Mouse (Mus musculus): Measurements from ENCODE around the gene Ltb4r1. TPM values are rescaled to one million over a fixed set of nuclear protein-coding genes. Genes with fewer than 3 reads are reported as not detected.

The Ltb4r1 gene
- polyA plus RNA-seq, 1 experiment from 2014 or later: not detected

- Histone ChIP-seq H3K4me2 (no peak overlapping the region), H3K9me3 (replicated peaks) (no peaks in the 10 kb centered on the region), H3K36me3 (ENCODE audit: poor library complexity, severe bottlenecking) (no peaks in the 10 kb centered on the region), H3K4me3 (no peak overlapping the region), H3K27me3 (peaks cover 44% of the 10 kb centered on the region), H3K27ac (no peak overlapping the region), H3K4me1 (peaks cover 6% of the 10 kb centered on the region; the same call in 1 of the 2 replicates), H3K9ac (no peak overlapping the region)
- ATAC-seq: no peak
- WGBS: 53% methylated on average over 3 of the region's 3 CpGs
Observed at GRCm38 (mm10) chr14:55777176-55777575, 11.4 kb downstream of the Ltb4r1 start.

- H3K4me2 ChIP-seq: no peak overlapping the region
- H3K9me3 ChIP-seq (replicated peaks): no peaks in the 10 kb centered on the region
- 88% methylated on average over 11 of the region's 11 CpGs for WGBS
- H3K4me1 ChIP-seq: peaks cover 6% of the 10 kb centered on the region; the same call in 1 of the 2 replicates
- H3K27me3 ChIP-seq: peaks cover 51% of the 10 kb centered on the region
- no peak for ATAC-seq
- H3K36me3 ChIP-seq (ENCODE audit: poor library complexity, severe bottlenecking): no peaks in the 10 kb centered on the region
- H3K9ac ChIP-seq: no peak overlapping the region
- H3K4me3 ChIP-seq: no peak overlapping the region
- H3K27ac ChIP-seq: no peak overlapping the region
Observed at GRCm38 (mm10) chr14:55777806-55778205, 12.0 kb downstream of the Ltb4r1 start.

GRCm38 (mm10) chr14:55778686-55779085 lies 12.9 kb downstream of the Ltb4r1 start:
- H3K27ac ChIP-seq: no peak overlapping the region
- H3K36me3 ChIP-seq (ENCODE audit: poor library complexity, severe bottlenecking): no peaks in the 10 kb centered on the region
- no peaks in the 10 kb centered on the region for H3K9me3 ChIP-seq (replicated peaks)
- no peak overlapping the region for H3K4me3 ChIP-seq
- whole genome bisulfite sequencing: 93% methylated on average over 15 of the region's 15 CpGs
- no peak overlapping the region for H3K4me2 ChIP-seq
- ATAC-seq: no peak
- H3K27me3 ChIP-seq: peaks cover 53% of the 10 kb centered on the region
- H3K4me1 ChIP-seq: peaks cover 13% of the 10 kb centered on the region
- no peak overlapping the region for H3K9ac ChIP-seq

GRCm38 (mm10) chr14:55779656-55780055 lies 13.9 kb downstream of the Ltb4r1 start:
- H3K9ac ChIP-seq: no peak overlapping the region
- H3K36me3 ChIP-seq (ENCODE audit: poor library complexity, severe bottlenecking): no peaks in the 10 kb centered on the region
- peaks cover 57% of the 10 kb centered on the region for H3K27me3 ChIP-seq
- no peak for ATAC-seq
- no peaks in the 10 kb centered on the region for H3K9me3 ChIP-seq (replicated peaks)
- H3K4me1 ChIP-seq: peaks cover 16% of the 10 kb centered on the region
- no peak overlapping the region for H3K4me2 ChIP-seq
- no peak overlapping the region for H3K27ac ChIP-seq
- H3K4me3 ChIP-seq: no peak overlapping the region
- WGBS: 66% methylated on average over 16 of the region's 16 CpGs

- H3K9ac ChIP-seq: no peak overlapping the region
- H3K27me3 ChIP-seq: peaks cover 62% of the 10 kb centered on the region
- 81% methylated on average over 11 of the region's 11 CpGs for WGBS
- no peak; the same call in 1 of the 2 replicates for ATAC-seq
- no peak overlapping the region for H3K4me3 ChIP-seq
- H3K4me1 ChIP-seq: peaks cover 16% of the 10 kb centered on the region
- H3K4me2 ChIP-seq: no peak overlapping the region
- no peak overlapping the region for H3K27ac ChIP-seq
- no peaks in the 10 kb centered on the region for H3K36me3 ChIP-seq (ENCODE audit: poor library complexity, severe bottlenecking)
- H3K9me3 ChIP-seq (replicated peaks): no peaks in the 10 kb centered on the region
Observed at GRCm38 (mm10) chr14:55780736-55781135, 15.0 kb downstream of the Ltb4r1 start.

- Histone ChIP-seq H3K4me2 (peak overlapping the region; percentile 43), H3K27ac (no peak overlapping the region), H3K9ac (no peak overlapping the region), H3K4me1 (peaks cover 16% of the 10 kb centered on the region), H3K4me3 (no peak overlapping the region), H3K27me3 (peaks cover 68% of the 10 kb centered on the region), H3K9me3 (replicated peaks) (no peaks in the 10 kb centered on the region), H3K36me3 (ENCODE audit: poor library complexity, severe bottlenecking) (no peaks in the 10 kb centered on the region)
- WGBS: 12% methylated on average over 14 of the region's 14 CpGs
- peak; percentile 81 for ATAC-seq
Observed at GRCm38 (mm10) chr14:55781310-55781709, 15.5 kb downstream of the Ltb4r1 start.

GRCm38 (mm10) chr14:55782361-55782960 lies 16.7 kb downstream of the Ltb4r1 start:
- Histone ChIP-seq H3K9ac (no peak overlapping the region), H3K4me1 (peaks cover 16% of the 10 kb centered on the region), H3K4me3 (no peak overlapping the region), H3K36me3 (ENCODE audit: poor library complexity, severe bottlenecking) (no peaks in the 10 kb centered on the region), H3K9me3 (replicated peaks) (no peaks in the 10 kb centered on the region), H3K27ac (no peak overlapping the region), H3K27me3 (peaks cover 80% of the 10 kb centered on the region), H3K4me2 (no peak overlapping the region)
- WGBS: 56% methylated on average over 9 of the region's 9 CpGs
- no peak for ATAC-seq

GRCm38 (mm10) chr14:55783171-55783957 lies 17.6 kb downstream of the Ltb4r1 start:
- H3K9me3 ChIP-seq (replicated peaks): no peaks in the 10 kb centered on the region
- peak overlapping the region; percentile 38 for H3K4me2 ChIP-seq
- WGBS: 2% methylated on average over 29 of the region's 31 CpGs
- no peak for ATAC-seq
- H3K4me3 ChIP-seq: peak overlapping the region; percentile 24
- peaks cover 89% of the 10 kb centered on the region for H3K27me3 ChIP-seq
- peaks cover 19% of the 10 kb centered on the region for H3K4me1 ChIP-seq
- H3K36me3 ChIP-seq (ENCODE audit: poor library complexity, severe bottlenecking): no peaks in the 10 kb centered on the region
- H3K27ac ChIP-seq: no peak overlapping the region
- 0 out of 2 replicates have a peak overlapping the region, but pooled peaks have one; percentile 5 for H3K9ac ChIP-seq

GRCm38 (mm10) chr14:55783958-55784235 lies 18.1 kb downstream of the Ltb4r1 start, which contains the start of gene Adcy4:
TSS of gene Adcy4 (minus strand) at chr14:55784095.
- Histone ChIP-seq H3K4me1 (peaks cover 23% of the 10 kb centered on the region), H3K4me2 (peak within 1 kb of the TSS; percentile 38), H3K27me3 (peaks cover 92% of the 10 kb centered on the region), H3K36me3 (ENCODE audit: poor library complexity, severe bottlenecking) (no peaks in the 10 kb centered on the region), H3K4me3 (peak within 1 kb of the TSS; percentile 24), H3K9me3 (replicated peaks) (no peaks in the 10 kb centered on the region), H3K9ac (peak within 1 kb of the TSS; percentile 5; the same call in 1 of the 2 replicates), H3K27ac (no peak within 1 kb of the TSS)
- WGBS: 5% methylated on average over 13 of the region's 13 CpGs
- no peak for ATAC-seq

- ATAC-seq: no peak
- Histone ChIP-seq H3K27me3 (peaks cover 97% of the 10 kb centered on the region), H3K4me3 (no peak overlapping the region), H3K4me1 (peaks cover 23% of the 10 kb centered on the region), H3K4me2 (no peak overlapping the region), H3K9ac (no peak overlapping the region), H3K9me3 (replicated peaks) (no peaks in the 10 kb centered on the region), H3K27ac (no peak overlapping the region), H3K36me3 (ENCODE audit: poor library complexity, severe bottlenecking) (no peaks in the 10 kb centered on the region)
- WGBS: 21% methylated on average over 6 of the region's 6 CpGs
Observed at GRCm38 (mm10) chr14:55785195-55785594, 19.4 kb downstream of the Ltb4r1 start.

GRCm38 (mm10) chr14:55787731-55788130 lies 22.0 kb downstream of the Ltb4r1 start:
- Histone ChIP-seq H3K9me3 (replicated peaks) (no peaks in the 10 kb centered on the region), H3K27ac (no peak overlapping the region), H3K4me2 (no peak overlapping the region), H3K4me1 (peaks cover 17% of the 10 kb centered on the region), H3K36me3 (ENCODE audit: poor library complexity, severe bottlenecking) (no peaks in the 10 kb centered on the region), H3K9ac (no peak overlapping the region), H3K4me3 (no peak overlapping the region), H3K27me3 (peaks cover 78% of the 10 kb centered on the region)
- 39% methylated on average over 11 of the region's 11 CpGs for WGBS
- ATAC-seq: no peak

GRCm38 (mm10) chr14:55788256-55789050 lies 22.7 kb downstream of the Ltb4r1 start, which contains the start of gene Ripk3:
TSS of gene Ripk3 (minus strand) at chr14:55788865.
- Histone ChIP-seq H3K4me1 (peaks cover 13% of the 10 kb centered on the region), H3K4me2 (peak within 1 kb of the TSS; percentile 47), H3K4me3 (peak within 1 kb of the TSS; percentile 21), H3K27ac (no peak within 1 kb of the TSS), H3K36me3 (ENCODE audit: poor library complexity, severe bottlenecking) (no peaks in the 10 kb centered on the region), H3K9me3 (replicated peaks) (no peaks in the 10 kb centered on the region), H3K9ac (peak within 1 kb of the TSS; percentile 34; the same call in 1 of the 2 replicates), H3K27me3 (peaks cover 74% of the 10 kb centered on the region)
- WGBS: 5% methylated on average over 40 of the region's 40 CpGs
- no peak for ATAC-seq
